In genomic region chr13:52766236-52766635, GRCm38 (mm10) we compare ENCODE assay signal across 9 mouse cellular contexts.
DNase-seq lines count a peak whose midpoint lies in the region; ATAC-seq and TF ChIP-seq lines count a peak whose summit lies in the region.
"Had no signal": no experiment of that assay in that cellular context is flagged by ENCODE, and none has a peak within 500 bp of the region (broad histone marks: within the 10 kb centered on the region; RNA-seq: fewer than 3 reads in every experiment).

No protein-coding gene starts in this region.

- no peak overlapping the region for H3K9ac ChIP-seq in lung, postnatal 0 days (replicated peaks; ENCODE audit: low read depth)
- H3K9ac ChIP-seq: midbrain, embryonic 12.5 days had no signal

- TF ChIP-seq EP300 in lung, postnatal 0 days (IDR thresholded peaks at IDR 0.05) = no peak; the same call in 1 of the 2 replicates

- TF ChIP-seq CTCF in kidney, adult 2 months (conservative IDR thresholded peaks at IDR 0.05; ENCODE audit: insufficient read depth, insufficient read length, low read depth, low read length) = no peak
- no peak for TF ChIP-seq CTCF in embryonic fibroblast, embryonic 13.5 days (IDR thresholded peaks at IDR 0.05; ENCODE audit: borderline replicate concordance, insufficient read depth, low read length)
- TF ChIP-seq CTCF in lung, postnatal 0 days (IDR thresholded peaks at IDR 0.05) = no peak

- H3K36me3 ChIP-seq in kidney, adult 2 months (ENCODE audit: control insufficient read depth, insufficient read depth, low read length) = no peaks in the 10 kb centered on the region
- H3K36me3 ChIP-seq in lung, postnatal 0 days (ENCODE audit: insufficient read depth, low read length) = no peaks in the 10 kb centered on the region
- H3K36me3 ChIP-seq: midbrain, embryonic 12.5 days had no signal

- H3K4me3 ChIP-seq in kidney, adult 2 months (ENCODE audit: insufficient read depth, low read depth, low read length) = no peak overlapping the region
- no peak overlapping the region for H3K4me3 ChIP-seq in embryonic fibroblast, embryonic 13.5 days (ENCODE audit: insufficient read depth, low read length)
- no peak overlapping the region for H3K4me3 ChIP-seq in lung, postnatal 0 days (ENCODE audit: low read depth, low read length)
- H3K4me3 ChIP-seq: midbrain, embryonic 12.5 days had no signal

- WGBS in kidney, adult 2 months = 58% methylated on average over 2 of the region's 2 CpGs
- WGBS in lung, postnatal 0 days = 68% methylated on average over 2 of the region's 2 CpGs

- DNase-seq in kidney, adult 2 months = peak; percentile 19
- no peak for DNase-seq in kidney, adult 11 months
- peak; percentile 62 for DNase-seq in adrenal gland, adult 2 months
- DNase-seq in lung, postnatal 0 days (ENCODE audit: low spot score) = peak; percentile 59
- DNase-seq in embryo, embryonic 10 days (ENCODE audit: low spot score) = no peak
- DNase-seq in MN1 (ENCODE audit: low spot score) = no peak
- DNase-seq in retina, embryonic 14.5 days (ENCODE audit: low spot score) = no peak

- no peak overlapping the region for H3K4me2 ChIP-seq in lung, postnatal 0 days (replicated peaks; ENCODE audit: low read depth, low read length)
- H3K4me2 ChIP-seq: midbrain, embryonic 12.5 days had no signal

- no peak for TF ChIP-seq POLR2A in kidney, adult 2 months (IDR thresholded peaks at IDR 0.05; ENCODE audit: low read depth, low read length)
- no peak for TF ChIP-seq POLR2A in embryonic fibroblast, embryonic 13.5 days (IDR thresholded peaks at IDR 0.05; ENCODE audit: low read depth, low read length)

- H3K9me3 ChIP-seq in lung, postnatal 0 days (ENCODE audit: low read length) = no peaks in the 10 kb centered on the region
- H3K9me3 ChIP-seq: midbrain, embryonic 12.5 days had no signal

- ATAC-seq in lung, postnatal 0 days = peak; percentile 20

- H3K4me1 ChIP-seq in kidney, adult 2 months (ENCODE audit: control insufficient read depth, insufficient read depth, low read length) = peaks cover 3% of the 10 kb centered on the region; the same call in 1 of the 2 replicates
- peaks cover 9% of the 10 kb centered on the region for H3K4me1 ChIP-seq in embryonic fibroblast, embryonic 13.5 days (ENCODE audit: control insufficient read depth, insufficient read depth, low read length)
- peaks cover 13% of the 10 kb centered on the region; the same call in 1 of the 2 replicates for H3K4me1 ChIP-seq in lung, postnatal 0 days (ENCODE audit: insufficient read depth, low read depth, low read length)

- H3K27ac ChIP-seq in kidney, adult 2 months (ENCODE audit: insufficient read depth, low read depth, low read length) = no peak overlapping the region
- H3K27ac ChIP-seq in embryonic fibroblast, embryonic 13.5 days (ENCODE audit: insufficient read depth, low read length) = peak overlapping the region; percentile 87
- 0 out of 2 replicates have a peak overlapping the region, but pooled peaks have one; percentile 26 for H3K27ac ChIP-seq in lung, postnatal 0 days (ENCODE audit: low read length)

- H3K27me3 ChIP-seq in kidney, adult 2 months (replicated peaks; ENCODE audit: control insufficient read depth, insufficient read depth, low read length) = no peaks in the 10 kb centered on the region
- H3K27me3 ChIP-seq in lung, postnatal 0 days (replicated peaks; ENCODE audit: insufficient read depth, low read length) = no peaks in the 10 kb centered on the region
- H3K27me3 ChIP-seq: midbrain, embryonic 12.5 days had no signal

Comparison
In these comparisons a context has a peak if more than half of its experiments do, and no peak if none do; other contexts are left out.
1. DNase-seq: peak in kidney, adult 2 months (single experiment), adrenal gland, adult 2 months (single experiment) and lung, postnatal 0 days (single experiment); none in kidney, adult 11 months (single experiment), embryo, embryonic 10 days (single experiment), MN1 (single experiment) and retina, embryonic 14.5 days (single experiment).